Mouse (Mus musculus) liver, adult 2 months (tissue): Measurements from ENCODE around the gene 6030452D12Rik.

Source experiments
- CTCF ChIP-seq: fragments of 200-500 bp; IDR thresholded peaks from 2 replicates; pipeline ENCODE4 v1.5.1; 2011; ENCODE audit warnings: low read depth, low read length, control low read depth
- POLR2A ChIP-seq: fragments of 200-500 bp; IDR thresholded peaks from 2 replicates; pipeline ENCODE4 v1.6.1; 2011; ENCODE audit warnings: low read length, control low read depth; ENCODE audit not compliant: insufficient read depth; ENCODE audit errors: extremely low read depth

GRCm38 (mm10) chr8:106518763-106519162 lies 18.4 kb downstream of the 6030452D12Rik start:
- TF ChIP-seq CTCF, result no peak
- no peak for TF ChIP-seq POLR2A
